Mouse (Mus musculus): Measurements from ENCODE around the gene Nfic. TPM values are rescaled to one million over a fixed set of nuclear protein-coding genes. Genes with fewer than 3 reads are reported as not detected.

The Nfic gene
- polyA plus RNA-seq, 1 experiment from 2014 or later: 6.9 TPM

GRCm38 (mm10) chr10:81488081-81488480, 32.6 kb upstream of the Nfic start:
- Histone ChIP-seq H3K9me3 (ENCODE audit: control insufficient read depth, low read length) (no peaks in the 10 kb centered on the region), H3K27ac (ENCODE audit: low read depth, low read length) (no peak overlapping the region), H3K9ac (ENCODE audit: low read length) (no peak overlapping the region), H3K36me3 (ENCODE audit: control insufficient read depth, insufficient read depth, low read length) (peaks cover 35% of the 10 kb centered on the region), H3K4me2 (no peak overlapping the region), H3K4me3 (ENCODE audit: low read depth, low read length) (no peak overlapping the region), H3K4me1 (ENCODE audit: control insufficient read depth, insufficient read depth, low read length) (peaks cover 10% of the 10 kb centered on the region), H3K27me3 (ENCODE audit: control insufficient read depth, insufficient read depth, low read length) (no peaks in the 10 kb centered on the region)
- WGBS: 94% methylated on average over 11 of the region's 11 CpGs
- no peak for ATAC-seq (ENCODE audit: low FRiP score)
- DNase-seq (ENCODE audit: low spot score, missing footprints): no peak

- peaks cover 23% of the 10 kb centered on the region for H3K36me3 ChIP-seq (ENCODE audit: control insufficient read depth, insufficient read depth, low read length)
- no peak for ATAC-seq (ENCODE audit: low FRiP score)
- no peak overlapping the region for H3K4me2 ChIP-seq
- H3K9me3 ChIP-seq (ENCODE audit: control insufficient read depth, low read length): no peaks in the 10 kb centered on the region
- peaks cover 12% of the 10 kb centered on the region for H3K4me1 ChIP-seq (ENCODE audit: control insufficient read depth, insufficient read depth, low read length)
- WGBS: 91% methylated on average over 10 of the region's 10 CpGs
- no peak overlapping the region for H3K27ac ChIP-seq (ENCODE audit: low read depth, low read length)
- peaks cover 8% of the 10 kb centered on the region for H3K27me3 ChIP-seq (ENCODE audit: control insufficient read depth, insufficient read depth, low read length)
- H3K9ac ChIP-seq (ENCODE audit: low read length): no peak overlapping the region
- H3K4me3 ChIP-seq (ENCODE audit: low read depth, low read length): no peak overlapping the region
- DNase-seq (ENCODE audit: low spot score, missing footprints): no peak
Measured at GRCm38 (mm10) chr10:81486496-81486895, 31.1 kb upstream of the Nfic start.

GRCm38 (mm10) chr10:81485479-81486018, 30.1 kb upstream of the Nfic start:
- ATAC-seq (ENCODE audit: low FRiP score): no peak
- H3K9me3 ChIP-seq (ENCODE audit: control insufficient read depth, low read length): no peaks in the 10 kb centered on the region
- peaks cover 17% of the 10 kb centered on the region for H3K36me3 ChIP-seq (ENCODE audit: control insufficient read depth, insufficient read depth, low read length)
- no peak overlapping the region for H3K9ac ChIP-seq (ENCODE audit: low read length)
- DNase-seq (ENCODE audit: low spot score, missing footprints): no peak
- H3K4me1 ChIP-seq (ENCODE audit: control insufficient read depth, insufficient read depth, low read length): peaks cover 13% of the 10 kb centered on the region
- H3K4me2 ChIP-seq: no peak overlapping the region
- WGBS: 73% methylated on average over 7 of the region's 7 CpGs
- no peak overlapping the region for H3K4me3 ChIP-seq (ENCODE audit: low read depth, low read length)
- peaks cover 10% of the 10 kb centered on the region for H3K27me3 ChIP-seq (ENCODE audit: control insufficient read depth, insufficient read depth, low read length)
- no peak overlapping the region for H3K27ac ChIP-seq (ENCODE audit: low read depth, low read length)

- DNase-seq (ENCODE audit: low spot score, missing footprints) (no peak), ATAC-seq (ENCODE audit: low FRiP score) (no peak)
- H3K27ac ChIP-seq (ENCODE audit: low read depth, low read length): peak overlapping the region; percentile 44
- no peak overlapping the region for H3K9ac ChIP-seq (ENCODE audit: low read length)
- H3K27me3 ChIP-seq (ENCODE audit: control insufficient read depth, insufficient read depth, low read length): peaks cover 10% of the 10 kb centered on the region
- H3K9me3 ChIP-seq (ENCODE audit: control insufficient read depth, low read length): no peaks in the 10 kb centered on the region
- no peak overlapping the region for H3K4me3 ChIP-seq (ENCODE audit: low read depth, low read length)
- 43% methylated on average over 2 of the region's 2 CpGs for whole genome bisulfite sequencing
- H3K4me2 ChIP-seq: no peak overlapping the region
- peaks cover 18% of the 10 kb centered on the region for H3K4me1 ChIP-seq (ENCODE audit: control insufficient read depth, insufficient read depth, low read length)
- H3K36me3 ChIP-seq (ENCODE audit: control insufficient read depth, insufficient read depth, low read length): peaks cover 12% of the 10 kb centered on the region
Measured at GRCm38 (mm10) chr10:81485060-81485449, 29.6 kb upstream of the Nfic start.

- Histone ChIP-seq H3K36me3 (ENCODE audit: control insufficient read depth, insufficient read depth, low read length) (peaks cover 11% of the 10 kb centered on the region), H3K4me3 (ENCODE audit: low read depth, low read length) (no peak overlapping the region), H3K9me3 (ENCODE audit: control insufficient read depth, low read length) (no peaks in the 10 kb centered on the region), H3K4me1 (ENCODE audit: control insufficient read depth, insufficient read depth, low read length) (peaks cover 18% of the 10 kb centered on the region), H3K27ac (ENCODE audit: low read depth, low read length) (peak overlapping the region; percentile 44), H3K9ac (ENCODE audit: low read length) (no peak overlapping the region), H3K4me2 (no peak overlapping the region), H3K27me3 (ENCODE audit: control insufficient read depth, insufficient read depth, low read length) (peaks cover 10% of the 10 kb centered on the region)
- WGBS: 56% methylated on average over 6 of the region's 6 CpGs
- DNase-seq (ENCODE audit: low spot score, missing footprints) (peak; percentile 87), ATAC-seq (ENCODE audit: low FRiP score) (peak; percentile 51)
Measured at GRCm38 (mm10) chr10:81484441-81485059, 29.1 kb upstream of the Nfic start.

GRCm38 (mm10) chr10:81483983-81484382, 28.5 kb upstream of the Nfic start:
- Histone ChIP-seq H3K9ac (ENCODE audit: low read length) (no peak overlapping the region), H3K4me1 (ENCODE audit: control insufficient read depth, insufficient read depth, low read length) (peaks cover 18% of the 10 kb centered on the region), H3K4me2 (no peak overlapping the region), H3K27me3 (ENCODE audit: control insufficient read depth, insufficient read depth, low read length) (peaks cover 10% of the 10 kb centered on the region), H3K9me3 (ENCODE audit: control insufficient read depth, low read length) (no peaks in the 10 kb centered on the region), H3K36me3 (ENCODE audit: control insufficient read depth, insufficient read depth, low read length) (peaks cover 8% of the 10 kb centered on the region), H3K4me3 (ENCODE audit: low read depth, low read length) (no peak overlapping the region), H3K27ac (ENCODE audit: low read depth, low read length) (peak overlapping the region; percentile 44; the same call in 1 of the 2 replicates)
- no peak for ATAC-seq (ENCODE audit: low FRiP score)
- 23% methylated on average over 9 of the region's 9 CpGs for WGBS
- no peak for DNase-seq (ENCODE audit: low spot score, missing footprints)

- H3K9ac ChIP-seq (ENCODE audit: low read length): peak within 1 kb of the TSS; percentile 69
- 0% methylated on average over 36 of the region's 36 CpGs for WGBS
- peak; percentile 99 for DNase-seq (ENCODE audit: low spot score, missing footprints)
- no peaks in the 10 kb centered on the region for H3K9me3 ChIP-seq (ENCODE audit: control insufficient read depth, low read length)
- H3K4me2 ChIP-seq: peak within 1 kb of the TSS; percentile 65
- peak; percentile 64 for ATAC-seq (ENCODE audit: low FRiP score)
- peaks cover 18% of the 10 kb centered on the region for H3K4me1 ChIP-seq (ENCODE audit: control insufficient read depth, insufficient read depth, low read length)
- H3K27me3 ChIP-seq (ENCODE audit: control insufficient read depth, insufficient read depth, low read length): peaks cover 10% of the 10 kb centered on the region
- no peak within 1 kb of the TSS for H3K27ac ChIP-seq (ENCODE audit: low read depth, low read length)
- peaks cover 3% of the 10 kb centered on the region; the same call in 1 of the 2 replicates for H3K36me3 ChIP-seq (ENCODE audit: control insufficient read depth, insufficient read depth, low read length)
- peak within 1 kb of the TSS; percentile 49 for H3K4me3 ChIP-seq (ENCODE audit: low read depth, low read length)
Measured at GRCm38 (mm10) chr10:81482533-81482889, 27.1 kb upstream of the Nfic start, which contains the start of gene Celf5. Gene Celf5 (minus strand): TSS chr10:81482709.

- H3K27ac ChIP-seq (ENCODE audit: low read depth, low read length): no peak overlapping the region
- peak overlapping the region; percentile 69 for H3K9ac ChIP-seq (ENCODE audit: low read length)
- H3K4me1 ChIP-seq (ENCODE audit: control insufficient read depth, insufficient read depth, low read length): peaks cover 20% of the 10 kb centered on the region
- no peaks in the 10 kb centered on the region for H3K9me3 ChIP-seq (ENCODE audit: control insufficient read depth, low read length)
- peaks cover 15% of the 10 kb centered on the region for H3K27me3 ChIP-seq (ENCODE audit: control insufficient read depth, insufficient read depth, low read length)
- 4% methylated on average over 34 of the region's 35 CpGs for WGBS
- ATAC-seq (ENCODE audit: low FRiP score) (peak; percentile 25; the same call in 1 of the 2 replicates), DNase-seq (ENCODE audit: low spot score, missing footprints) (no peak)
- peaks cover 3% of the 10 kb centered on the region; the same call in 1 of the 2 replicates for H3K36me3 ChIP-seq (ENCODE audit: control insufficient read depth, insufficient read depth, low read length)
- H3K4me2 ChIP-seq: peak overlapping the region; percentile 65
- peak overlapping the region; percentile 49 for H3K4me3 ChIP-seq (ENCODE audit: low read depth, low read length)
Measured at GRCm38 (mm10) chr10:81481605-81482532, 26.4 kb upstream of the Nfic start.

GRCm38 (mm10) chr10:81474461-81474860, 19.0 kb upstream of the Nfic start:
- no peaks in the 10 kb centered on the region for H3K9me3 ChIP-seq (ENCODE audit: control insufficient read depth, low read length)
- H3K4me3 ChIP-seq (ENCODE audit: low read depth, low read length): no peak overlapping the region
- no peak overlapping the region for H3K4me2 ChIP-seq
- H3K27ac ChIP-seq (ENCODE audit: low read depth, low read length): no peak overlapping the region
- peaks cover 23% of the 10 kb centered on the region for H3K27me3 ChIP-seq (ENCODE audit: control insufficient read depth, insufficient read depth, low read length)
- 83% methylated on average over 10 of the region's 10 CpGs for WGBS
- no peaks in the 10 kb centered on the region for H3K36me3 ChIP-seq (ENCODE audit: control insufficient read depth, insufficient read depth, low read length)
- no peak overlapping the region for H3K9ac ChIP-seq (ENCODE audit: low read length)
- no peak for ATAC-seq (ENCODE audit: low FRiP score)
- DNase-seq (ENCODE audit: low spot score, missing footprints): no peak
- H3K4me1 ChIP-seq (ENCODE audit: control insufficient read depth, insufficient read depth, low read length): peaks cover 26% of the 10 kb centered on the region

Data from midbrain, embryonic 11.5 days (tissue).